Mouse (Mus musculus) cerebellum, adult 2 months (tissue): ENCODE results near the gene Brinp1.

ENCODE experiments used
- CTCF ChIP-seq: fragments of 200-500 bp; IDR thresholded peaks from 2 replicates; pipeline ENCODE4 v1.5.1; 2011; ENCODE audit warnings: low read depth, mild to moderate bottlenecking, control low read depth, low read length, moderate library complexity, borderline replicate concordance; ENCODE audit not compliant: insufficient read depth
- POLR2A ChIP-seq: fragments of 200-500 bp; IDR thresholded peaks from 2 replicates; pipeline ENCODE4 v1.6.1; 2011; ENCODE audit warnings: low read length, control low read depth, borderline replicate concordance; ENCODE audit not compliant: insufficient read depth

DNA sequence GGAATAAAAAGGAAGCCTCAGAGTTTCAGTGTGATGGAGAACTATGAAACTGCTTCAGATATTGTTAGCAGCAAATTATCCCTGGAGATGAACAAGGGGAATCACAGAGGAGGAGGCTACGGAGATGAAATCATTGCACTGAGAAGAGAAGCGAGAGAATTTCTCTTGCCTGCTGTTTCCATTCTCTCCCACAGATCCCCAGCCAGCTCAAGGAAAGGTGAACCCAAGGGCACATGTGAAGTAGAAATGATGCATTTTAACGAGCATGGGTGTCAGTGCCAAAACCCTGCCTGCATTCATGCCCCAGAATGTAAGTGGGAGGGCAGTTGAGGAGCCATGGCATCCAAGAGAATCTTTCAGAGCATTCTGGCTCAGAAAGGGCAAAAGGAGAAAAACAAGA is 104.5 kb downstream of the Brinp1 start:
- TF ChIP-seq POLR2A (no peak), CTCF (no peak)
